Mouse (Mus musculus) neural tube, embryonic 13.5 days (tissue): ENCODE results near the gene Magi1. TPM values are rescaled to one million over a fixed set of nuclear protein-coding genes. Genes with fewer than 3 reads are reported as not detected.
A peak's percentile ranks its signal among the peaks of the same experiment; 100 is the strongest.

Experiments used
- ATAC-seq: fragments of 200-750 bp; cut with Nextera tagmentation; 2 replicates; pipeline ENCODE4 v1.8.0; 2017; ENCODE audit warnings: low read depth, mild to moderate bottlenecking, moderate TSS enrichment, moderate library complexity
- H3K27ac ChIP-seq: fragments of 300-500 bp; sonication (generic); replicated peaks from 2 replicates; pipeline ENCODE4 v1.5.1; 2015; ENCODE audit warnings: moderate library complexity, mild to moderate bottlenecking, inconsistent platforms
- H3K27me3 ChIP-seq: fragments of 300-500 bp; sonication (generic); 2 replicates; pipeline ENCODE4 v1.6.1; 2015; ENCODE audit warnings: mild to moderate bottlenecking, inconsistent platforms
- H3K36me3 ChIP-seq: fragments of 300-500 bp; sonication (generic); 2 replicates; pipeline ENCODE4 v1.6.1; 2015; ENCODE audit warnings: mild to moderate bottlenecking, inconsistent platforms
- H3K4me1 ChIP-seq: fragments of 300-500 bp; sonication (generic); replicated peaks from 2 replicates; pipeline ENCODE4 v1.6.1; 2015; ENCODE audit warnings: inconsistent platforms
- H3K4me2 ChIP-seq: fragments of 300-500 bp; sonication (generic); 2 replicates; pipeline ENCODE4 v1.6.1; 2015; ENCODE audit warnings: inconsistent platforms, mild to moderate bottlenecking, moderate library complexity
- H3K4me3 ChIP-seq: fragments of 300-500 bp; sonication (generic); 2 replicates; pipeline ENCODE4 v1.5.1; 2015; ENCODE audit warnings: mild to moderate bottlenecking, inconsistent platforms
- H3K9ac ChIP-seq: fragments of 300-500 bp; sonication (generic); 2 replicates; pipeline ENCODE4 v1.6.1; 2015; ENCODE audit warnings: moderate library complexity, mild to moderate bottlenecking, inconsistent platforms
- H3K9me3 ChIP-seq: fragments of 300-500 bp; sonication (generic); 2 replicates; pipeline ENCODE4 v1.6.1; 2016; ENCODE audit warnings: inconsistent platforms
- WGBS: fragments of 180-500 bp; shearing (Covaris S2); methylation state at CpG from one replicate; pipeline ENCODE4 v1.1.7; 2015; 5-methylcytosine and 5-hydroxymethylcytosine counted together
- polyA plus RNA-seq: library from polyadenylated mRNA; unstranded; fragments of >200 nt; fragmentation: Nextera tagmentation; extraction: Ambion mirVana; gene quantifications from 2 replicates; pipeline ENCODE4 v1.2.1, GENCODE M21; 2015

Gene Magi1
- polyA plus RNA-seq, 1 experiment from 2014 or later = 20.9 TPM

DNA sequence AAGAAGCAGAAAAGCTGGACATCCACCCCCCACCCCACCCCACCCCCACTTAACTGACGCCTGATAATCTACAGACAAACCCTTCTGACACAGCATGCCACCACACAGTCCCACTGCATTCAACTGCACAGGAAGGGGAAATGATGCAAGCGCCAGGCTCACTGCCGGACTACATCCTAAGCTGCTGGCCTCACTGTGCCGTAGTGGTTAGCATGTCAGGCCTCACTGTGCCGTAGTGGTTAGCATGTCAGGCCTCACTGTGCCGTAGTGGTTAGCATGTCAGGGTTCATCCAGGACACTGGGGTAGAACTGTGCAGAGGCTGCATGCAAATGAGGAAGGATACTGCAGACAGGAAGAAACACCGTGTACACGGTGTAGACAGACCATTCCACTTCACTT lies 29.8 kb downstream of the Magi1 start:
- Histone ChIP-seq H3K9ac (no peak overlapping the region), H3K4me2 (no peak overlapping the region), H3K4me1 (peaks cover 29% of the 10 kb centered on the region), H3K27me3 (no peaks in the 10 kb centered on the region), H3K4me3 (no peak overlapping the region), H3K36me3 (no peaks in the 10 kb centered on the region), H3K9me3 (no peaks in the 10 kb centered on the region), H3K27ac (no peak overlapping the region)
- WGBS = 78% methylated on average over 8 of the region's 8 CpGs
- no peak; the same call in 1 of the 2 replicates for ATAC-seq

DNA sequence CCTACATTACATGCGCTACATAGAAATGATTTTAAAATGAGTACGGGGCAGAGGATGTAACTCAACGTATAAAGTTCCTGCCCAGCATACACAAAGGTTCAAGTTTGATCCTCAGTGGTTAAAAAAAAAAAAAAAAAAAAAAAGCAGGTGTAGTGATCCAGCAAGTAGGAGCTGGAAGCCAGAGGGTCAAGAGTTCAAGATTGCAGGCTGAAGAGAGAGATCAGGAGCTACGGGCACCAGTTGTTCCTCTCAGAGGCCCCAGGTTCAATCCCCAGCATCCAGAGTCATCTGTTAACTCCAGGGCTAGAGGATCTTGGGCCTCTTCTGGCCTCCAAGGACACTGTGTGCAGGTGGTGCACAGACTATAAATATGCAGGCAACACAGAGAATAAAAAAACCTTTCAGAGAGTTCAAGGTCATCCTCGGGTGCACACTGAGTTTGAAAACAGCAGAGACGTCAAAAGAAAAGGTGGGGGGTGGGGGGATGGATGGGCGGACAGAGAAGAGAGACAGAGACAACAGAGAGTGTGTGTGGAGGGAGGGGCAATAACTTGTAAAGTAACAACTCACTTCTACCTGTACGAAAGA lies 32.3 kb downstream of the Magi1 start:
- Histone ChIP-seq H3K4me3 (no peak overlapping the region), H3K4me2 (no peak overlapping the region), H3K36me3 (no peaks in the 10 kb centered on the region), H3K27ac (no peak overlapping the region), H3K9me3 (no peaks in the 10 kb centered on the region), H3K9ac (no peak overlapping the region), H3K4me1 (peaks cover 26% of the 10 kb centered on the region), H3K27me3 (no peaks in the 10 kb centered on the region)
- WGBS = 59% methylated on average over 8 of the region's 8 CpGs
- ATAC-seq = no peak

DNA sequence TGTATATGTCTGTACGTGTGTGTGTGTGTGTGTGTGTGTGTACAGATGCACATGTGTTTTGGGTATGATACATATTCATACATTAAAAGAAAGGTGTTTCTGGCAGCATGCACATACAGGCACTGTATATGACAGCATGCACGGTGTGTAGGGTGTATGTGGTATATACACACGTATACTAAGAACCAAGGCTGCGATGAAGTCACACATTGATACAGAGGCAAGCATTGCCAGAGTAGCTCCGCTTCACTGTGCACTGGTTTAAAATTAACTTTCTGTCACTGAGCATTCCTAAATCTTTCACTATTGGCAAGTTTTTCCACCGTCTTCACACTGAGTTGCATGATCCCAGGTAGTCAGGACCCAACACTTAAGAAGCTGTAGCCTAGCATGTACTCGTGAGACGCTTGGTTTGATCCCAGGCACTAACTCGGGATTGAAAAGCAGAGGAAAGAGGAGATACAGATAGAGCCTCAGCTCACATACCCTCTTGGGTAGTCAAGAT lies 34.4 kb downstream of the Magi1 start:
- no peak for ATAC-seq
- WGBS = 91% methylated on average over 9 of the region's 9 CpGs
- H3K4me2 ChIP-seq = no peak overlapping the region
- H3K9ac ChIP-seq = no peak overlapping the region
- H3K9me3 ChIP-seq = no peaks in the 10 kb centered on the region
- H3K4me1 ChIP-seq = peaks cover 12% of the 10 kb centered on the region; the same call in 1 of the 2 replicates
- H3K27me3 ChIP-seq = no peaks in the 10 kb centered on the region
- no peak overlapping the region for H3K4me3 ChIP-seq
- no peak overlapping the region for H3K27ac ChIP-seq
- no peaks in the 10 kb centered on the region for H3K36me3 ChIP-seq

DNA sequence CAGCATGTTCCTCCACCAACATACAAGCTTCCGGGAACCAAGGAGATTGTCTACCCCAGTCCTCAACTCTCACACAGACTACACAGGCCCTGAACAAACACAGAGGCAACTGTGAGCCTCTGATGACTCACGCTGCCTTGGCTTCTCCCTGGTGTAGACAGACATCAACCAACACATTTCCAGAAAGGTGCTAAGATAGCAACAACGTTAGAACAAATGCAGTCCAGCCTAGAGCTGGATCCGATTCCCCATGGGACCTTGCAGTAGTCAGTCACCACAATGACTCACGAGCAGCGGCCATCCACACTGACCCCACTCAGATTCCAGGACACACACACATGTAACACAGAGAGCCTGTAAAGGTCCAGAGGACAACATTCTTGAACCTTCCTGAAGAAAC lies 42.5 kb downstream of the Magi1 start:
- H3K9me3 ChIP-seq = no peaks in the 10 kb centered on the region
- no peak overlapping the region for H3K4me2 ChIP-seq
- no peak overlapping the region for H3K4me3 ChIP-seq
- no peaks in the 10 kb centered on the region for H3K27me3 ChIP-seq
- ATAC-seq = no peak
- H3K36me3 ChIP-seq = no peaks in the 10 kb centered on the region
- H3K4me1 ChIP-seq = 0 out of 2 replicates have a peak, but pooled peaks cover 6% of the 10 kb centered on the region
- no peak overlapping the region for H3K27ac ChIP-seq
- no peak overlapping the region for H3K9ac ChIP-seq
- WGBS = 84% methylated on average over 6 of the region's 6 CpGs

DNA sequence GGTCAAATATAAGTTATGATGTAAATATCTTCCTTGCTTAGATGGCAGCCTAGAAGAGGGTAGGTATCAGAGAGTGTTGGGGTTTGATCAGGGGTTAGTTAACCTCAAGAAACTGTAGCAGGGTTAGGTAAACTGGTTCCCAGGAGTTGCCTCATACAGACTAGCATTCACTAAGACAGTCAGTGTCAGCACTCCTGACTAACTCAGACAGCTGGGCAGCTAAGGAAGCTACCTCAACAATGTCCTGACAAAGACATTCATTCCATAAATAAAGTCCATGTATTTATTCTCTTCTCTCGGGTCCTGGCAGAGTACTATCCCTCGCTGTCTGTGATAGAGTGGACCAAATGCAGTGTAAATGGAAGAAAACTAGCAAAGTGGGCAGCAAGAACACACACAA lies 45.1 kb downstream of the Magi1 start:
- no peak overlapping the region for H3K27ac ChIP-seq
- no peaks in the 10 kb centered on the region for H3K9me3 ChIP-seq
- H3K4me2 ChIP-seq = no peak overlapping the region
- no peaks in the 10 kb centered on the region for H3K36me3 ChIP-seq
- H3K4me1 ChIP-seq = 0 out of 2 replicates have a peak, but pooled peaks cover 6% of the 10 kb centered on the region
- 74% methylated on average over 2 of the region's 2 CpGs for WGBS
- H3K9ac ChIP-seq = no peak overlapping the region
- H3K27me3 ChIP-seq = no peaks in the 10 kb centered on the region
- ATAC-seq = no peak
- no peak overlapping the region for H3K4me3 ChIP-seq

DNA sequence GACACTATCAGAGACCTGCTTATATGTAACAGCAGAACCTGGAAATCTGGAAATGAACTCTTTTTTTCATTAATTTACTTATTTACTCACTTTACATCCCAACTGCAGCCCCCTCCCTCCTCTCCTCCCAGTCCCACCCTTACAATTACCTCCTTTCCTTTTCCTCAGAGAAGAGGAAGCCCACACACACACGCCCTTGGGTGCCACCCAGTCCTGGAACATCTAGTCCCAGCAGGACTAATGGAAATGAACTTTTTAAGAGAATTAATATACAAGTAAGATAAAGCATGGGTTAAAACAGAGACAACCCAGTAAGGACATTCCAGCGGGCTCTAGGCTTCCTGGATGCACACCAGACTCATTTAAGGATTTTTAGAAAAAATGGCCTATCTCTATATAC lies 46.8 kb downstream of the Magi1 start:
- Histone ChIP-seq H3K27me3 (no peaks in the 10 kb centered on the region), H3K4me3 (no peak overlapping the region), H3K4me2 (no peak overlapping the region), H3K27ac (no peak overlapping the region), H3K9me3 (no peaks in the 10 kb centered on the region), H3K36me3 (no peaks in the 10 kb centered on the region), H3K9ac (no peak overlapping the region), H3K4me1 (peaks cover 14% of the 10 kb centered on the region)
- no peak for ATAC-seq
- WGBS = 84% methylated on average over 2 of the region's 2 CpGs

DNA sequence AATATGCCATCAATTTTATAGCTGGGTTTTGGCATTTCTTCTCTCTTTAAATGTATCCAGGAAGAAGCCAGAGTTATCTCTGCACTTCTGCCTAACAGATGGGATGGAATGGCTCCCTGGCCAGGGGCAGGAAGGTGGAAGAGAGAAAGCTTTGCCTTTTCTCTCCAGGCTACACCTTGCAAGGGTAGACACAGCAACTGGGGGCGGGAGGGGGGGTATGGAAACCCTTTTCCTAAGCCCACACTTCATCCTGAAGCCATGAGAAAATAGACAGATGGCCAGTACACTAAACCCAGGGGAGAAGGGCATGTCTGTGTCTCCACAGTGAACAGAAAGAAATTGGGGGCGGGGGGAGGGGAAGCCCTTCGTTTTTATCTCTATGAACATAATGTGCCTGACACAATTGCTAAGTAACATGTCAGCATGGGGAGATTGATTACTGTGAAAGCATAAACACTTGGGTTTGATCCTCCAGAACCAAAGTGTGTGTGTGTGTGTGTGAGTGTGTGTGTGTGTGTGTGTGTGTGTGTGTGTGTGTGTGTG lies 51.4 kb downstream of the Magi1 start:
- H3K9ac ChIP-seq = no peak overlapping the region
- peaks cover 22% of the 10 kb centered on the region for H3K4me1 ChIP-seq
- ATAC-seq = peak; percentile 50; the same call in 1 of the 2 replicates
- H3K4me3 ChIP-seq = no peak overlapping the region
- 40% methylated on average over 3 of the region's 3 CpGs for WGBS
- H3K4me2 ChIP-seq = no peak overlapping the region
- H3K27me3 ChIP-seq = no peaks in the 10 kb centered on the region
- no peak overlapping the region for H3K27ac ChIP-seq
- no peaks in the 10 kb centered on the region for H3K9me3 ChIP-seq
- H3K36me3 ChIP-seq = no peaks in the 10 kb centered on the region

DNA sequence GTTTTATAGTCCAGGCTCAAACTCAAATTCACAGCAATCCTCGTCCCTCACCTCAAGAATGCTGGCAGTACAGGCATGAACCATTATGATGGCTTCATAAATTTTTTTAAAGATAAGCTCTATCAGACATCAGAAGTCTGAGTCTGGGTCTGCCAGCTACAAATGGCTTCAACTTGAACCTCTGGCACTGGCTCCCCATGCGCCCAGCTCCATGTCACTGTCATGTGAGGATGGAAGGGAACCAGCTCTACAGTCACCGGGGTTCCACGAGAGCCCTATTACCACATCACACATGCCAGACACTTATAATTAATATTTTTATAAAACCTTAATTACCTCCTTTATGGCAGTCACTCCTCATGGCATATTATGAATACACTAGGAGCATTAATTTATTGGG lies 51.9 kb downstream of the Magi1 start:
- H3K27me3 ChIP-seq = no peaks in the 10 kb centered on the region
- no peak overlapping the region for H3K4me3 ChIP-seq
- H3K9ac ChIP-seq = no peak overlapping the region
- ATAC-seq = peak; percentile 56; the same call in 1 of the 2 replicates
- H3K36me3 ChIP-seq = no peaks in the 10 kb centered on the region
- H3K27ac ChIP-seq = no peak overlapping the region
- H3K4me2 ChIP-seq = no peak overlapping the region
- 44% methylated on average over 4 of the region's 4 CpGs for WGBS
- no peaks in the 10 kb centered on the region for H3K9me3 ChIP-seq
- peaks cover 22% of the 10 kb centered on the region for H3K4me1 ChIP-seq

DNA sequence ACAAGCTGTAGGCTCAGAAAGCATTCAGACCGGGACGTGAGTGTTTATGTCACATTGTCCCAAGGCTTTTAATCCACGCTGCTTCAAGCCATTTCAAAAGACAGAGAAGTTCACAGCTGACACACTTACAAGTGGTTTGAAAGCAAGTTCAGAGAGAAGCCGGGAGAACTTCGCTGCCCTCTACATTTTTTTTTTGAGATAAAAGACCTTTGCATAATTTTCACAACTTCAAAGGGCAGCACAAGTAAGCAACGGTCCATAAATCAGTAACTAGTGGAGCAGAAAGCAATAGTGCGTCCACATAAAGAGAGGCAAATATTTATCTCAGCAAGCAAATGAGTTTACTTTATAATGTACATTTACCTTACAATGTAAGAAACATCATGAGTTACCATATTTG lies 52.4 kb downstream of the Magi1 start:
- no peak overlapping the region for H3K4me2 ChIP-seq
- 12% methylated on average over 7 of the region's 7 CpGs for WGBS
- ATAC-seq = no peak
- no peaks in the 10 kb centered on the region for H3K27me3 ChIP-seq
- no peak overlapping the region for H3K9ac ChIP-seq
- no peaks in the 10 kb centered on the region for H3K9me3 ChIP-seq
- H3K4me3 ChIP-seq = no peak overlapping the region
- H3K4me1 ChIP-seq = peaks cover 24% of the 10 kb centered on the region
- no peak overlapping the region for H3K27ac ChIP-seq
- no peaks in the 10 kb centered on the region for H3K36me3 ChIP-seq

DNA sequence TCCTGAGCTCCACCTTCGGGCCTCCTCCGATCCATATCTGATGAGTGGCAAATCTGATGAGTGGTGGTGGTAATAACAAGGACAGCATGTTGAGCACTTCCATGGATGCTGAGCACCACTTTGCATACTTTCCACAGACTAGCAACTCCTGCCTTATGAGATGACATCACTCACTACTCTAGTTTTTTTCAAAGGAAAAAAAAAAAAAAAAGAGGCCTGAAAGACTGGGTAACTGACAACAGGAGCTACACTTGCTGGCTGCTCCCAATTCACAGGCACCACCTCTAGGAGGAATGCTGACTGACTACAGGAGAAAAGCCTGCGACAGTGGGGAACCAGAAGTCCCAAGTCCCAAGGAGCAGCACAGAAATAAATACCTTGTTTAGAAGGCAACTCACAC lies 52.8 kb downstream of the Magi1 start:
- Histone ChIP-seq H3K4me2 (no peak overlapping the region), H3K9me3 (no peaks in the 10 kb centered on the region), H3K27ac (no peak overlapping the region), H3K27me3 (no peaks in the 10 kb centered on the region), H3K36me3 (no peaks in the 10 kb centered on the region), H3K4me1 (peaks cover 28% of the 10 kb centered on the region), H3K4me3 (no peak overlapping the region), H3K9ac (no peak overlapping the region)
- no peak for ATAC-seq
- WGBS = 58% methylated on average over 3 of the region's 3 CpGs

DNA sequence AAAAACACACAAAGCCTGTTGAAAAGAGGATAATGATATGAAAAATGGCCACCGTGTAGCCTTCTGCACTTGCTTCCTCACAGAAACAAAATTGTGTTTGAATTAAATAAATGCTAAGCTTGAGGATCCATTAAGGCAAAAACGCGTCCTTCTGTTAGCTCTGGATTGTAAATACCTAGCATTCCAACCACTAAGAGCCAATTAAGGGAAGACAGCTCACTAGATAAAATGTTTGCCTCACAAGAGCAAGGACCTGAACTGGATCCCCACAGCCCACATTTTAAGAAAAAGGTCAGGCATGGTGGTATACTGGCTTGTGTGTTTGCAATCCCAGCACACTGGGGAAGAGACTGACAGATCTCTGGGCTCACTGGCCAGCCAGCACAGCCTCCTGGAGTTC lies 53.6 kb downstream of the Magi1 start:
- no peaks in the 10 kb centered on the region for H3K36me3 ChIP-seq
- WGBS = 42% methylated on average over 3 of the region's 3 CpGs
- H3K9me3 ChIP-seq = no peaks in the 10 kb centered on the region
- no peak for ATAC-seq
- H3K27ac ChIP-seq = no peak overlapping the region
- H3K4me2 ChIP-seq = no peak overlapping the region
- no peak overlapping the region for H3K4me3 ChIP-seq
- H3K4me1 ChIP-seq = peaks cover 36% of the 10 kb centered on the region
- H3K9ac ChIP-seq = no peak overlapping the region
- H3K27me3 ChIP-seq = no peaks in the 10 kb centered on the region

DNA sequence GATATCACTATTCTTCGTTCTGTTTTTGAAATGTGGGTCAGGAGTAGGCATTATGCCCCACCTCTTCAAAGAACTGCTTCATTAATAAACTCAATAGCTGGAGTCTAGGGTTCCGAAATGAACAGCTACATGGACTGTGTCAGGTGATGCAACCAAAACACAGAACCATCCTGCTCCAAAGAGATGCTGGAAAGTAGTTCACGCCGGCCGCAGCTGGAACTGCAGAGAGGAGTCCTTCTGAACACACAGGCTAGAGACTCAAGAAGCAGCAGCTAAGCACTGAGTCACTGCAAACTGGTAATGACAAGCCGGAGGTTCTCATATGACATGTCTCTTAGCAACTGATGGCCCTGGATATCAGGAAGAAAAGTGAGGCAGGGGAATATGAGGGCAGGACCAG lies 57.5 kb downstream of the Magi1 start:
- no peak overlapping the region for H3K4me2 ChIP-seq
- no peak for ATAC-seq

DNA sequence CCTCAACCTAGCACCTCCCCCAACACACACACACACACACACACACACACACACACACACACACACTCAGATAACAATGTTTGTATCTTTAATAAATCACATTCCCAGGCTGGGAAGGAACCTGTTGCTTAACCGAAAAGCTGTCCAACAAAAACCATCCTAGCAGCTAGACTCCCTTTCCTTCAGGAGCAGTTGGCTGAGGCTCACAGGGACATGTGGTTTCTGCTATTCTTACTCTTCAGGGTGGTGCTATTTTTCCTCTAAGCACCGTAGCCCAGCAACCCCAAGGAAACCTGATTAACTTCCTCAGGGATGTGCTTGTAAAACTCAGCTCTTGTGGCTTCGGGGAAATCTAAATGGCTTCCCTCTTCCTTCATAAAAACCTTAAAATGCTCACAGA lies 57.9 kb downstream of the Magi1 start:
- Histone ChIP-seq H3K27ac (no peak overlapping the region), H3K9ac (no peak overlapping the region), H3K9me3 (no peaks in the 10 kb centered on the region), H3K36me3 (no peaks in the 10 kb centered on the region), H3K4me1 (peaks cover 34% of the 10 kb centered on the region), H3K4me3 (no peak overlapping the region), H3K27me3 (no peaks in the 10 kb centered on the region), H3K4me2 (no peak overlapping the region)
- WGBS = 55% methylated on average over 3 of the region's 3 CpGs
- no peak for ATAC-seq

More for the DNA sequence above, 57.5 kb downstream of the Magi1 start:
- 83% methylated on average over 6 of the region's 6 CpGs for WGBS
- H3K36me3 ChIP-seq = no peaks in the 10 kb centered on the region
- no peaks in the 10 kb centered on the region for H3K27me3 ChIP-seq
- no peaks in the 10 kb centered on the region for H3K9me3 ChIP-seq
- H3K4me1 ChIP-seq = peaks cover 38% of the 10 kb centered on the region
- H3K27ac ChIP-seq = no peak overlapping the region
- no peak overlapping the region for H3K4me3 ChIP-seq
- no peak overlapping the region for H3K9ac ChIP-seq
